In the genomic region with DNA sequence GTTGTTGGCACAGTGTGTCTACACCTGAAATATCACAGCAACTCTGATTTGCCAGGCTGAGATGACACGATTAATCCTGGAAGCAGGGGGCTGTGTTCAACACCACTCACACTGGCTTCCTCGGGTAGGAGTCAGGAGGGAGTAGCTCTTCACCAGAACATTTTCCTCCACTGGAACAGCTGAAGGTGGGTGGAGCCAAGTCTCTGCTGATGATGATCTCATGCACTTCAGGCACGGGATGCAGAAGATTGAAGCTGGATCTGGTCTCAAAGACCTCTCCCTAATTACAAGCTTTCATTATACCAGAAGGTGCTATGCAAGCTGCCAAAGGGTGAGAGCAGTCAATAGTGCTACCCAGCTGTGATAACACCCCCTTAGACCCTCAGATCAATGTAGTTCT, we compare ENCODE assay signal across 18 mouse cellular contexts. TPM values are rescaled to one million over a fixed set of nuclear protein-coding genes. Genes with fewer than 3 reads are reported as not detected.
DNase-seq lines count a peak whose midpoint lies in the region; ATAC-seq and TF ChIP-seq lines count a peak whose summit lies in the region.
"Had no signal": no experiment of that assay in that cellular context is flagged by ENCODE, and none has a peak within 500 bp of the region (broad histone marks: within the 10 kb centered on the region; RNA-seq: fewer than 3 reads in every experiment).

No protein-coding gene starts in this region.

- no peaks in the 10 kb centered on the region for H3K27me3 ChIP-seq in forebrain, embryonic 14.5 days (replicated peaks; ENCODE audit: control insufficient read depth, insufficient read depth, low read length)
- no peaks in the 10 kb centered on the region for H3K27me3 ChIP-seq in forebrain, embryonic 13.5 days
- H3K27me3 ChIP-seq in hindbrain, postnatal 0 days (ENCODE audit: insufficient read depth, low read length), result no peaks in the 10 kb centered on the region
- H3K27me3 ChIP-seq in hindbrain, embryonic 12.5 days, result no peaks in the 10 kb centered on the region
- no peaks in the 10 kb centered on the region for H3K27me3 ChIP-seq in stomach, postnatal 0 days (ENCODE audit: control insufficient read depth, insufficient read depth, low read length)
- H3K27me3 ChIP-seq: embryonic facial prominence, embryonic 15.5 days; forebrain, embryonic 15.5 days; midbrain, embryonic 15.5 days; neural tube, embryonic 12.5 days had no signal

- no peaks in the 10 kb centered on the region for H3K36me3 ChIP-seq in forebrain, embryonic 14.5 days (ENCODE audit: control insufficient read depth, insufficient read depth, low read length)
- H3K36me3 ChIP-seq in forebrain, embryonic 13.5 days (ENCODE audit: poor library complexity, severe bottlenecking), result no peaks in the 10 kb centered on the region
- H3K36me3 ChIP-seq in hindbrain, postnatal 0 days (ENCODE audit: insufficient read depth, low read length), result no peaks in the 10 kb centered on the region
- no peaks in the 10 kb centered on the region for H3K36me3 ChIP-seq in hindbrain, embryonic 12.5 days
- H3K36me3 ChIP-seq in stomach, postnatal 0 days (ENCODE audit: control insufficient read depth, insufficient read depth, low read length), result no peaks in the 10 kb centered on the region
- H3K36me3 ChIP-seq: embryonic facial prominence, embryonic 15.5 days; forebrain, embryonic 15.5 days; midbrain, embryonic 15.5 days; neural tube, embryonic 12.5 days had no signal

- H3K27ac ChIP-seq in forebrain, embryonic 14.5 days (ENCODE audit: low read depth, low read length), result no peak overlapping the region
- no peak overlapping the region for H3K27ac ChIP-seq in forebrain, embryonic 13.5 days
- H3K27ac ChIP-seq in hindbrain, postnatal 0 days, result no peak overlapping the region
- no peak overlapping the region for H3K27ac ChIP-seq in hindbrain, embryonic 12.5 days
- H3K27ac ChIP-seq in stomach, postnatal 0 days (replicated peaks), result no peak overlapping the region
- H3K27ac ChIP-seq: embryonic facial prominence, embryonic 15.5 days; forebrain, embryonic 15.5 days; layer of hippocampus, adult 2 months; macrophage; midbrain, embryonic 15.5 days; neural tube, embryonic 12.5 days had no signal

- no peaks in the 10 kb centered on the region for H3K9me3 ChIP-seq in forebrain, embryonic 14.5 days (replicated peaks; ENCODE audit: control insufficient read depth, low read length)
- 0 out of 2 replicates have a peak, but pooled peaks cover under 1% of the 10 kb centered on the region for H3K9me3 ChIP-seq in forebrain, embryonic 13.5 days (replicated peaks)
- H3K9me3 ChIP-seq in hindbrain, postnatal 0 days (ENCODE audit: low read length), result no peaks in the 10 kb centered on the region
- H3K9me3 ChIP-seq in hindbrain, embryonic 12.5 days (replicated peaks), result no peaks in the 10 kb centered on the region
- H3K9me3 ChIP-seq in stomach, postnatal 0 days (ENCODE audit: control insufficient read depth, low read length), result no peaks in the 10 kb centered on the region
- H3K9me3 ChIP-seq: embryonic facial prominence, embryonic 15.5 days; forebrain, embryonic 15.5 days; midbrain, embryonic 15.5 days; neural tube, embryonic 12.5 days had no signal

- H3K9ac ChIP-seq in forebrain, embryonic 14.5 days (ENCODE audit: low read length), result no peak overlapping the region
- no peak overlapping the region for H3K9ac ChIP-seq in forebrain, embryonic 13.5 days
- no peak overlapping the region for H3K9ac ChIP-seq in hindbrain, postnatal 0 days (replicated peaks; ENCODE audit: low read length)
- H3K9ac ChIP-seq in hindbrain, embryonic 12.5 days, result no peak overlapping the region
- H3K9ac ChIP-seq in stomach, postnatal 0 days (ENCODE audit: low read length), result no peak overlapping the region
- H3K9ac ChIP-seq: embryonic facial prominence, embryonic 15.5 days; forebrain, embryonic 15.5 days; midbrain, embryonic 15.5 days; neural tube, embryonic 12.5 days had no signal

- DNase-seq in forebrain, embryonic 14.5 days (ENCODE audit: low spot score), result peak; percentile 49
- DNase-seq in hindbrain, postnatal 0 days (ENCODE audit: low spot score), result peak; percentile 15
- peak; percentile 19 for DNase-seq in urinary bladder, postnatal 14 days (ENCODE audit: low spot score)
- DNase-seq in urinary bladder, adult 18-20 months (ENCODE audit: low spot score in 2 of 2), result no peak
- peak; percentile 21 for DNase-seq in stomach, postnatal 0 days (ENCODE audit: low spot score)
- DNase-seq in thymus, postnatal 10 days (ENCODE audit: low spot score in 2 of 2), result no peak
- DNase-seq: adrenal gland, postnatal 14 days; cerebellum, postnatal 25 days; kidney, adult 8-10 months had no signal

- WGBS in forebrain, embryonic 14.5 days, result 27% methylated on average over 3 of the region's 3 CpGs
- WGBS in forebrain, embryonic 13.5 days, result 41% methylated on average over 3 of the region's 3 CpGs
- 40% methylated on average over 3 of the region's 3 CpGs for WGBS in hindbrain, postnatal 0 days
- 59% methylated on average over 3 of the region's 3 CpGs for WGBS in hindbrain, embryonic 12.5 days
- 30% methylated on average over 3 of the region's 3 CpGs for WGBS in stomach, postnatal 0 days

- ATAC-seq in forebrain, embryonic 14.5 days, result peak; percentile 40; the same call in 1 of the 2 replicates
- ATAC-seq in forebrain, embryonic 13.5 days, result no peak
- no peak for ATAC-seq in hindbrain, postnatal 0 days
- ATAC-seq in hindbrain, embryonic 12.5 days (ENCODE audit: low FRiP score), result no peak
- ATAC-seq in stomach, postnatal 0 days (ENCODE audit: low FRiP score, low TSS enrichment), result no peak
- ATAC-seq: forebrain, embryonic 15.5 days; hindbrain, embryonic 16.5 days; midbrain, embryonic 15.5 days had no signal

- TF ChIP-seq EP300 in stomach, postnatal 0 days (optimal IDR thresholded peaks at IDR 0.05), result no peak

- TF ChIP-seq CTCF in hindbrain, postnatal 0 days (IDR thresholded peaks at IDR 0.05; ENCODE audit: low read depth), result no peak
- no peak for TF ChIP-seq CTCF in stomach, postnatal 0 days (IDR thresholded peaks at IDR 0.05; ENCODE audit: low read depth)

- H3K4me1 ChIP-seq in forebrain, embryonic 14.5 days (ENCODE audit: control insufficient read depth, insufficient read depth, low read length), result peaks cover 6% of the 10 kb centered on the region; the same call in 1 of the 2 replicates
- peaks cover 10% of the 10 kb centered on the region for H3K4me1 ChIP-seq in forebrain, embryonic 13.5 days
- no peaks in the 10 kb centered on the region for H3K4me1 ChIP-seq in hindbrain, postnatal 0 days (ENCODE audit: insufficient read depth, low read length)
- no peaks in the 10 kb centered on the region for H3K4me1 ChIP-seq in hindbrain, embryonic 12.5 days
- no peaks in the 10 kb centered on the region for H3K4me1 ChIP-seq in stomach, postnatal 0 days (replicated peaks; ENCODE audit: control insufficient read depth, insufficient read depth)
- H3K4me1 ChIP-seq: embryonic facial prominence, embryonic 15.5 days; midbrain, embryonic 15.5 days; neural tube, embryonic 12.5 days had no signal

- no peak overlapping the region for H3K4me3 ChIP-seq in forebrain, embryonic 14.5 days (ENCODE audit: low read depth, low read length)
- no peak overlapping the region for H3K4me3 ChIP-seq in forebrain, embryonic 13.5 days
- H3K4me3 ChIP-seq in hindbrain, postnatal 0 days (ENCODE audit: low read length), result no peak overlapping the region
- no peak overlapping the region for H3K4me3 ChIP-seq in hindbrain, embryonic 12.5 days
- no peak overlapping the region for H3K4me3 ChIP-seq in stomach, postnatal 0 days (ENCODE audit: low read depth, low read length)
- H3K4me3 ChIP-seq: embryonic facial prominence, embryonic 15.5 days; forebrain, embryonic 15.5 days; layer of hippocampus, adult 2 months; midbrain, embryonic 15.5 days; neural tube, embryonic 12.5 days had no signal

- H3K4me2 ChIP-seq in forebrain, embryonic 14.5 days (ENCODE audit: low read length), result no peak overlapping the region
- no peak overlapping the region for H3K4me2 ChIP-seq in forebrain, embryonic 13.5 days
- no peak overlapping the region for H3K4me2 ChIP-seq in hindbrain, postnatal 0 days (ENCODE audit: low read depth, low read length)
- H3K4me2 ChIP-seq in hindbrain, embryonic 12.5 days (replicated peaks), result no peak overlapping the region
- H3K4me2 ChIP-seq in stomach, postnatal 0 days (replicated peaks; ENCODE audit: low read depth), result no peak overlapping the region
- H3K4me2 ChIP-seq: embryonic facial prominence, embryonic 15.5 days; forebrain, embryonic 15.5 days; midbrain, embryonic 15.5 days; neural tube, embryonic 12.5 days had no signal

RNA-seq across cellular contexts. Expression of gene Rbbp6, which starts 35.0 kb away (rescaled TPM):
- polyA plus RNA-seq in forebrain, embryonic 14.5 days (2014; fragmentation: Nextera tagmentation; extraction: Ambion mirVana), result 29.6 TPM in 2 replicates
- 33.7 and 33.8 TPM in 2 replicates for polyA plus RNA-seq in forebrain, embryonic 13.5 days (2015; fragmentation: Nextera tagmentation; extraction: Ambion mirVana)
- total RNA-seq in hindbrain, postnatal 0 days (2014; rRNA removed), result 27.0 and 39.4 TPM in 2 replicates
- 18.3 and 20.0 TPM in 2 replicates for polyA plus RNA-seq in hindbrain, postnatal 0 days (2015; fragmentation: Nextera tagmentation; extraction: Ambion mirVana)
- polyA plus RNA-seq in hindbrain, embryonic 12.5 days (2016; fragmentation: Nextera tagmentation; extraction: Ambion mirVana), result 37.9 and 40.4 TPM in 2 replicates
- 12.8 and 13.3 TPM in 2 replicates for polyA plus RNA-seq in stomach, postnatal 0 days (2015; fragmentation: Nextera tagmentation; extraction: Ambion mirVana)

Comparison
In these comparisons a context has a peak if more than half of its experiments do, and no peak if none do; other contexts are left out.
1. DNase-seq: peak in forebrain, embryonic 14.5 days (single experiment), hindbrain, postnatal 0 days (single experiment), urinary bladder, postnatal 14 days (single experiment) and stomach, postnatal 0 days (single experiment); none in urinary bladder, adult 18-20 months (0 of 2) and thymus, postnatal 10 days (0 of 2).